Mouse (Mus musculus): ENCODE measurements around the gene Usp18. TPM values are rescaled to one million over a fixed set of nuclear protein-coding genes. Genes with fewer than 3 reads are reported as not detected.

Gene Usp18
- total RNA-seq, 2 experiments from 2014 or later, result not detected

GRCm38 (mm10) chr6:121300504-121300903, 54.8 kb downstream of the Usp18 start:
- DNase-seq (ENCODE audit: low spot score in 2 of 2), result no peak

- DNase-seq (ENCODE audit: low spot score in 2 of 2), result no peak
Measured at GRCm38 (mm10) chr6:121303466-121304220, 57.9 kb downstream of the Usp18 start.

- no peak for DNase-seq (ENCODE audit: low spot score in 2 of 2)
Measured at GRCm38 (mm10) chr6:121304630-121305029, 58.9 kb downstream of the Usp18 start.

GRCm38 (mm10) chr6:121305571-121305970, 59.9 kb downstream of the Usp18 start:
- no peak for DNase-seq (ENCODE audit: low spot score in 2 of 2)

GRCm38 (mm10) chr6:121310984-121311383, 65.3 kb downstream of the Usp18 start:
- DNase-seq (ENCODE audit: low spot score in 2 of 2), result no peak

GRCm38 (mm10) chr6:121319099-121319498, 73.4 kb downstream of the Usp18 start:
- no peak for DNase-seq (ENCODE audit: low spot score in 2 of 2)

Other genes starting within 250 kb of the Usp18 start
- 10 to 100 TPM; 90.1 to 98.8 TPM for gene Mical3, start 114.9 kb upstream of the Usp18 start, total RNA-seq (2021)
- 10 to 100 TPM; 13.7 to 15.7 TPM for gene Pex26, start 62.2 kb upstream of the Usp18 start, total RNA-seq (2021)
- gene Tuba8, start 35.2 kb upstream of the Usp18 start, total RNA-seq (2021), result 1 to 10 TPM; 2.8 to 3.6 TPM
- 10 to 100 TPM; 10.2 to 17.0 TPM for gene Slc6a13, start 54.3 kb downstream of the Usp18 start, total RNA-seq (2021)
- 1 to 10 TPM; 2.1 to 4.3 TPM for gene Slc6a12, start 97.2 kb downstream of the Usp18 start, total RNA-seq (2021)
- 10 to 100 TPM; 81.2 to 83.8 TPM for gene Iqsec3, start 227.8 kb downstream of the Usp18 start, total RNA-seq (2021)

Data from layer of hippocampus, postnatal 10 days (tissue).